In the genomic region with DNA sequence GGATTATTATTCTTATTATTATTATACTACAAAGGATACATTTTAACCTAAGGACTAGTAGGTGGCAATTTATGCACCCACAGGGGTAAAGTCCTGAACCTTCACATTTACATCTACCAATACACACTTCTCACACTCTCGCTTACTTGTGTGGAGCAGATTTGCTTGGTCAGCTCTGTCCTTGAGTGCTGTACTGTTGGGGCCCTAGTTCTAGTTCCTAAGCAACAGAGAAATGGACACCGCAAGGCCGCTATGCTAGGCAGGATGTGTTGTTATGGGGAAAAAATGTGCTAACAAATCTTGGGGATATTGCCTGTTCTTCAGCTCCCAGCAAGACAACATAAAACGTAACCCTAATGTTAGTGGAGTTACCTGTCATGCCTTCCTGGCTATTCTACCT, we compare ENCODE assay signal across 12 mouse cellular contexts.
"Had no signal": no experiment of that assay in that cellular context is flagged by ENCODE, and none has a peak within 500 bp of the region (broad histone marks: within the 10 kb centered on the region; RNA-seq: fewer than 3 reads in every experiment).

No protein-coding gene starts in this region.

- H3K4me1 ChIP-seq: limb, embryonic 10.5 days had no signal

- H3K4me3 ChIP-seq: left cerebral cortex, adult 2 months; limb, embryonic 10.5 days; liver, embryonic 15.5 days; megakaryocyte, embryonic 14.5 days had no signal

- DNase-seq: kidney, postnatal 25 days; lung, adult 2 months; lung, postnatal 10 days; right cerebral cortex, postnatal 14 days; thymus, postnatal 36 days had no signal

- H3K9me3 ChIP-seq: limb, embryonic 10.5 days; liver, embryonic 15.5 days; megakaryocyte, embryonic 14.5 days had no signal

- H3K4me2 ChIP-seq: liver, embryonic 11.5 days; liver, embryonic 15.5 days; midbrain, embryonic 11.5 days had no signal

- H3K27ac ChIP-seq: left cerebral cortex, adult 2 months; limb, embryonic 10.5 days; liver, embryonic 15.5 days; macrophage had no signal

- H3K27me3 ChIP-seq: liver, embryonic 15.5 days; megakaryocyte, embryonic 14.5 days had no signal

- H3K9ac ChIP-seq: liver, embryonic 15.5 days had no signal
